Mouse (Mus musculus): Measurements from ENCODE around the gene Aldh6a1. TPM values are rescaled to one million over a fixed set of nuclear protein-coding genes. Genes with fewer than 3 reads are reported as not detected.

Gene Aldh6a1
- total and polyA plus RNA-seq, 3 experiments, result 21.7 to 272 (median 211) TPM

Other genes with a start within 250 kb of the Aldh6a1 start
- 10 to 100 TPM; 17.0 to 22.7 TPM for gene Elmsan1, start 232.1 kb downstream of the Aldh6a1 start, total RNA-seq (2021)
- gene Elmsan1, start 232.1 kb downstream of the Aldh6a1 start, polyA plus RNA-seq (2012; rRNA removed), result 14.4 and 20.4 TPM in 2 replicates
- gene Ptgr2, start 165.8 kb downstream of the Aldh6a1 start, total RNA-seq (2021), result 10 to 100 TPM; 75.1 to 99.4 TPM
- 4.2 and 7.6 TPM in 2 replicates for gene Ptgr2, start 165.8 kb downstream of the Aldh6a1 start, polyA plus RNA-seq (2012; rRNA removed)
- 10 to 100 TPM; 26.4 to 39.6 TPM for gene Zfp410, start 134.2 kb downstream of the Aldh6a1 start, total RNA-seq (2021)
- gene Zfp410, start 134.2 kb downstream of the Aldh6a1 start, polyA plus RNA-seq (2012; rRNA removed), result 8.3 and 11.5 TPM in 2 replicates
- 10 to 100 TPM; 57.3 to 59.7 TPM for gene Coq6, start 89.3 kb downstream of the Aldh6a1 start, total RNA-seq (2021)
- 65.9 and 78.5 TPM in 2 replicates for gene Coq6, start 89.3 kb downstream of the Aldh6a1 start, polyA plus RNA-seq (2012; rRNA removed)
- gene Fam161b, start 89.2 kb downstream of the Aldh6a1 start, total RNA-seq (2021), result 1 to 10 TPM; 2.0 to 2.3 TPM
- gene Fam161b, start 89.2 kb downstream of the Aldh6a1 start, polyA plus RNA-seq (2012; rRNA removed), result 0.87 and 0.99 TPM in 2 replicates
- 100 to 1,000 TPM; 124 to 126 TPM for gene Entpd5, start 42.0 kb downstream of the Aldh6a1 start, total RNA-seq (2021)
- 11.9 and 14.8 TPM in 2 replicates for gene Entpd5, start 42.0 kb downstream of the Aldh6a1 start, polyA plus RNA-seq (2012; rRNA removed)
- gene Bbof1, start 41.9 kb downstream of the Aldh6a1 start, total RNA-seq (2021), result 1 to 10 TPM; 2.7 to 3.4 TPM
- gene Bbof1, start 41.9 kb downstream of the Aldh6a1 start, polyA plus RNA-seq (2012; rRNA removed), result not detected in 2 replicates
- 10 to 100 TPM; 16.0 to 19.6 TPM for gene Rnf113a2, start 33.8 kb downstream of the Aldh6a1 start, total RNA-seq (2021)
- 0.73 and 0.86 TPM in 2 replicates for gene Rnf113a2, start 33.8 kb downstream of the Aldh6a1 start, polyA plus RNA-seq (2012; rRNA removed)
- gene Lin52, start 418 bp upstream of the Aldh6a1 start, total RNA-seq (2021), result 10 to 100 TPM; 16.2 to 19.7 TPM
- gene Lin52, start 418 bp upstream of the Aldh6a1 start, polyA plus RNA-seq (2012; rRNA removed), result 5.0 and 6.9 TPM in 2 replicates
- gene Vsx2, start 118.8 kb upstream of the Aldh6a1 start, total RNA-seq (2021), result not detected
- not detected in 2 replicates for gene Vsx2, start 118.8 kb upstream of the Aldh6a1 start, polyA plus RNA-seq (2012; rRNA removed)
- gene Abcd4, start 166.4 kb upstream of the Aldh6a1 start, total RNA-seq (2021), result 10 to 100 TPM; 12.1 to 12.4 TPM
- gene Abcd4, start 166.4 kb upstream of the Aldh6a1 start, polyA plus RNA-seq (2012; rRNA removed), result 27.7 and 30.3 TPM in 2 replicates
- not detected for gene Vrtn, start 190.0 kb upstream of the Aldh6a1 start, total RNA-seq (2021)
- not detected in 2 replicates for gene Vrtn, start 190.0 kb upstream of the Aldh6a1 start, polyA plus RNA-seq (2012; rRNA removed)
- gene Syndig1l, start 247.8 kb upstream of the Aldh6a1 start, total RNA-seq (2021), result not detected
- not detected in 2 replicates for gene Syndig1l, start 247.8 kb upstream of the Aldh6a1 start, polyA plus RNA-seq (2012; rRNA removed)